Mouse (Mus musculus) MEL-GATA-1-ER (cell line): ENCODE measurements at regions not wholly inside any gene's neighbourhood (a gene's known extent, or its start where the extent isn't known, plus 50 kb on each side); places are given as distances from the start of the nearest gene placed in this dataset.
"Not testable (repeated sequence)": the region's sequence is repeated elsewhere in the genome, so short reads cannot be mapped to it uniquely, and the experiment has no call there.

Experiments used
- DNase-seq: peaks from one replicate; pipeline ENCODE4 v3.0.0-alpha.2; 2012; ENCODE audit warnings: low read depth; ENCODE audit errors: extremely low read depth

DNA sequence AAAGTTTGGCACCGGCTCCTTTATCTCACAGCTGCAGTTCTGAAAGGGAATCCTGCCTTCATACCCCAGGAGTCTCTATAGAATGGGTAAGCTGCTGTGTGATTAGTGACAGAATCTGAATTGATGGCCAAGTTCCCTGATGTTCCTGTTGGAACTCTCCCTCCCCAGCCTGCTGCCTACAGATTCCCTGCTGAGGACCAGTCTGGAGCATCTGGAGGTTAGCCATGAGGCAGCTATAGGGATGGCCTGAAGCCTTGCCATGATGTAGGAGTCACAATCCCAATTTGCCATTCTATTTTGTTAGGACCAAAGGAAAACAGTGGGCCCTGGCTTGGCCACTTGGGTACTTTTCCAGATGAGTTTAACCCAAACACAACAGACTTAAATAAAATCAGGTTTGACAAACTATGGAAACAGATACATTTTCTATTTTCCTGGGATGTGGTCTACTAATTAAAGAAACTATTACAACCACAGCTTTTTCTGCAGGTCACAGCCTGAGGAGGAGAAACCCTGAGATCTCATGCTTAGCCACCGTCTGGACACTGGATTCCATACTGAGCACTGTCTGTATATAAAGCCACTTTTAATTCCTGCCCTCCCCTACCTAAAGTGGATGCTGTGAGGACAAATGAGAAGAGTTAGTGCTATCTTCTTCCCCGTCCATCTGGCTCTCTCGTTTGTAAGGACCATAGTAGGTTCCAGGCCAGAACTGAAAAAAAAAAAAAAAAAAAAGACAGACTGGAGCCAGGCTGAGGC lies 349.5 kb upstream of the Tbl1xr1 start:
- DNase-seq, result no peak

DNA sequence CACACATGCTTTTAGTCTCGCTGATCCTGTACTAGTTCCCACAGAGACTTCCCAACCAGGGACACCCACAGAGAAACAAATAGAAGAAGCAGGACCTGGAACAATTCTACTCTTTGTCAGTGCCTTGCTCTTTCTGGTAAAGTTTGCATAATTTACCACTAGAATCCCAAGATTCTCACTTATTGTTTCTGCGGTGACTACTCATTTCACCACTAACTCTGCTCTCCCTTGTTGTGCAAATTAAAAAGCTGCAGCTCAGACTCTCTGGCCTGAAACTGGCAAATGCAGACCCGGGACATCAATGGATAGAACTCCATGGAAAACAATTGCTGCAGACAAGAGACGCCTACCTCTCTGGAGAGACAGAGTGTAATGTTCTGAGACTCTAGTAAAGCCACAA lies 348.4 kb upstream of the Tbl1xr1 start:
- DNase-seq, result no peak

DNA sequence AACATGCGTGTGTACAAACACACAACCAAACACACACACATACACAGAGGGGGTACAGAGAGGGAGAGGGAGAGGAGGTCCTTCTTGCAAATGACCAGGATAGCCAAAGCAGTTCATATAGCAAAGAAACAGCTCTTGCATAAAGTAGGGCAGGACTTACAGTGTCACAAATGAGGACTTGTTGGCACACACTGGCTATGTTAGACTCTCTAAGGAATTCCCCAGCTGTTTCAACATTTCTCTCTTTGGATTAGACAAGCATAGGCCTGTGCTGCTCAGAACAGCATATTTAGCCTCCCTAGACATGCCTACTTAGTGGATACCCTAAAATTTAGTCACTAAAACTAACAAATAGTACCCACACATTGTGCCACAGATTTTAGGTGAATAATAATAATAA lies 347.1 kb upstream of the Tbl1xr1 start:
- no peak for DNase-seq

DNA sequence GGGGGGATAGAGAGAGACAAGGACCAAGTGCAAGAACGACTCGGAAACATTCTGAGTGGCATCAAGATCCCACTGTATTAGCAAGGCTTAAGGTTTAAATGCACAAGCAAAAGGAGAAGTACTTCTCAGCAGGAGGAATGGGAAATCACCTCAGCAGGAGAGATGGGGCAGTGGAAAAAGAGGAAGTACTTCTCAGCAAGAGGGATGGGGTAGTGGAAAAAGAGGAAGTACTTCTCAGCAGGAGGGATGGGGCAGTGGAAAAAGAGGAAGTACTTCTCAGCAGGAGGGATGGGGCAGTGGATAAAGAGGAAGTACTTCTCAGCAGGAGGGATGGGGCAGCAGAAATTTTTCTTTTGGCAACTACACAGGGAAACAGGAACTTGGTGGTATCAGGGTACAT lies 340.8 kb upstream of the Tbl1xr1 start:
- peak; percentile 36 for DNase-seq

DNA sequence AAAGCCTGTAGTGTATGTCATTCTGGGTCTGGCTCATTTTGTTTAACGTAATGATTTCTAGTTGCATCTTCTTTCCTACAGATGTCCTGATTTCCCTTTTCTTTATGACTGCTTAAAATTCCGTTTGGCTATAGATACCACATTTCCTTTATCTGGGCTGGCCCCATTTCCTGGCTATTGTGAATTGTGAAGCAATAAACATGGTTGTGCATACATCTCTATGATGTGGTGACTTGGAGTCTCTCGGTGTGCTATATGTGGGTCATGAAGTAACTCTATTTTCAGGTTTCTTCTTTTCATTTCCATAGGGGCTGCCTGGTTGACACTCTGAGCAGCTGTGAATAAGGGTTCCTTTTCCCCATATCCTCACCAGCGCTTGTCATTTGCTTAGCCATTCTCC lies 336.7 kb upstream of the Tbl1xr1 start:
- no peak for DNase-seq

DNA sequence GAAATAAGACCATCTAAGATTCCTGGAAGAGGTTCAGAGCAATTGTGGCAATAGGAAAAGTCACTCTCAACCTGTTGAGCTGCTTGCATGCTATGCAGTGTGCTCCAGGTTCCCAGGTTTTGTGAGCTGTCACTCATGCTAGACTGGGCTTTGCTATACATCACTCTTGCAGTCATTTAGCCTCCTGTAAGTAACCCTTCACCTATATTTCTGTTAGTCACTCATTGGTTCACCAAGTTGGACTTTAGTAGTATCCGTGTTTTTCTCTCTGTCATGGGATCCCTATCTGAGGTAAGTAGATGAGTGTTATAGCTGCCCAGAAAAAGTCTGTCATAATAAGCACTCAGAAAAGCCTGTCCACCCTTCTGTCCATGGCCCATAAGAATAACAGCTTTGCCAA lies 332.3 kb upstream of the Tbl1xr1 start:
- no peak for DNase-seq

DNA sequence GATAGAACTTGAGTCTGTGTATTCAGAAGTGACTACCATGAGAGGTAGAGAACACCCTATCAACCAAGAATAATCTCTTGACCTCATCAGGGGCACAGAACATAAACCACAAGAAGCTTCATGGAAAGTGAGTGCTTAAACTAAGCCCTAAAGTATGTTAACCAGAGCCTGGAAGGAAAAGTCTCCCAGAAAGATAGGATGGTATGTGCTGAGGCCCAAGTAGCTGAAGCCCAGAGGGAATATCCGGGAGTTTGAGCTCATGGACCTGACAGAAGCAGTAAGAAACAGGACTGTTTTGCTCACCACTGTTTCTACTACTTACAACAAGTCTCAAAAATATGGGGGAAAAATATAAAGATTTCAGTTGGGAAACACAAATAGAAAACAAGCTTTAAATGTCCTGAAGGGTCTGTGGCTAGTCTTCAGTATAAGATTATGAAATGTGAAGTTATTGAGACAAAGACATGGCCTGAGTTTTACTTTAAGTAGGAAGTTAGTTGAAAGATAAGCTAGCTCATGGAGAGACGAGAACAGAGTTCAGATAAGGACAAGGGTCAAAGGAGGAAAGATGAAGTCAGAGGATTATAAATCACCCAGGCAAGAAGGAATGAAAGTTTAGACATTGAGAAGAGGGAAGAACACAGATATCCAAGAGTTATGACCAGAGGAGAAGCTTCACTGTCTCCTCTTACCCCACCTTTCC lies 315.8 kb upstream of the Tbl1xr1 start:
- no peak for DNase-seq

DNA sequence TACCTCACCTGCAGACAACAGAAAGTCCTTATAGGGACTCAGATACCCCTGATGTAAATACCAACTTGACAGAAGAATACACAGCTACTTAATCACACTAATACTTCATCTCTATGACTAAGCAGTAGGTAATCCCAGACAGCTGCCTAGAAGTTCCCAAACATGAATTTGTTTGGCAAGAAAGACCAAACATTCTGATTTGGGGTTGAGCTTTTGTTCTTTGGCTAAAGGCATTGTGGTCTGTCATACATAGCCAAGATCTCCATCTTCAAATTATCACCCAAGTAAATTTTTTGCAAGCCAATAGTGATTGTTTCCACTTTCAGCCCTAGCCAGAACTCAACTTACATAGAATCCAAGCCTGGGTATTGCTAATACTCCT lies 315.2 kb upstream of the Tbl1xr1 start:
- DNase-seq, result no peak

DNA sequence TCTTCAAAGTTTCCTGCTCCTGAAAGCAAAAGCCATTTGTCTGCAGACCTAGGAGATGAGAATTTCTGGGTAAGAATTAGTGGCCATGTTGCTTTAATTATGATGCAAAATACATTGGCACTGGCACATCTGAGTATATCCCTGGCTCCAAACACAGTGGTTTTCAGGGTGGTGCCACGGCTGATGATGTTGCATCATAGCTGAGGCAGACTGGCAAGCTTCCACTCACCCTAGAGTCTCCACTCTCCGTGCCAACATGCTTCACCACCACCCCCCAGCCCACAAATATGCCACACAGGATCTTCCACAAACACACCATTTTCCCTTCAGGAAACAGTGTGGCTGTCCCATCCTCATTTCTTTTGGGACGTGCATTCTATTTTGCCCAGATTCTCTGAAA lies 314.5 kb upstream of the Tbl1xr1 start:
- DNase-seq, result no peak

DNA sequence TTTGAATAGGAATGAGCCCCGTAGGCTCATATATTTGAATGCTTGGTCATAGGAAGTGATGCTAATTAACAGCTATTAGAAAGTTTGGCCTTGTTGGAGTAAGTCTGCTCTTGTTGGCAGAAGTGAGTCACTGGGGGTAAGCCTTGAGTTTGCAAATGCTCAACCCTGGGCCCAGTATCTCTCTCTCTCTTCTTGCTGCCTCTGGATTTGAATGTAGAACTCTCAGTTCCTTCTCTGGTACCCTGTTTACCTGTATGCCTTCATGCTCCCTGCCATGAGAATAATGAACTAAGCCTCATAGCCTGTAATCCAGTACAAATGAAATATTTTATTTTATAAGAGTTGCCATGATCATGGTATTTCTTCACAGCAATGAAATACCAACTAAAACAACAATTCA lies 308.4 kb upstream of the Tbl1xr1 start:
- no peak for DNase-seq

DNA sequence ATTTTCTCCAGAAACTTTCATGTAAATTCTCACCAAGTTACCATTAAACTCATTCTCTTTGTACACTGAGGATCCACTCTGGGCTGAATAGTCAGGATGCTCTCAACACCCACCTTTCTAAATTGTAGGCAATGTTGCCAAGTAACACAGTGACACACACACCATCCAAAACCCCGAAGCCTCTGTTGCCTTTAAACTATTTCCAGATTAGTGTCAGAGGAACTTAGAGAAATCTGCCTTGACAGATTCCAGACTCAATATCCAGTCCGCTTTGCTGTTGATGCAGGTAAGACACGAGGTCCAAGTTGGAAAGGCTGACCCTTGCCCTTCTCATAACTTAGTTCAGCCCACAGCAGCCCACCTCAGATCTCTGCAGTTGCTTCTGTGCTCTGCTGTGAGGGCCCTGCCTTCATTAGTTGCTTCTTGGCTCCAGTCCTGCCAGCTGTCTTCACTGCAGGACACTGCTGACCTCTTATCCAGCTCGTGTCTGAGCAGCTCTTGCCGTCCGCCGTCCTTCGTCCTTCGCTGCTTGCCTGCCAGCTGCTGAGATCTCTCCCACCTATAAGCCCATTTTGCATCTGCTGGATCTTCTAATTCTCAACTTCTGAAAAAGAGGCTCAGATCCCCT lies 306.4 kb upstream of the Tbl1xr1 start:
- DNase-seq, result no peak

DNA sequence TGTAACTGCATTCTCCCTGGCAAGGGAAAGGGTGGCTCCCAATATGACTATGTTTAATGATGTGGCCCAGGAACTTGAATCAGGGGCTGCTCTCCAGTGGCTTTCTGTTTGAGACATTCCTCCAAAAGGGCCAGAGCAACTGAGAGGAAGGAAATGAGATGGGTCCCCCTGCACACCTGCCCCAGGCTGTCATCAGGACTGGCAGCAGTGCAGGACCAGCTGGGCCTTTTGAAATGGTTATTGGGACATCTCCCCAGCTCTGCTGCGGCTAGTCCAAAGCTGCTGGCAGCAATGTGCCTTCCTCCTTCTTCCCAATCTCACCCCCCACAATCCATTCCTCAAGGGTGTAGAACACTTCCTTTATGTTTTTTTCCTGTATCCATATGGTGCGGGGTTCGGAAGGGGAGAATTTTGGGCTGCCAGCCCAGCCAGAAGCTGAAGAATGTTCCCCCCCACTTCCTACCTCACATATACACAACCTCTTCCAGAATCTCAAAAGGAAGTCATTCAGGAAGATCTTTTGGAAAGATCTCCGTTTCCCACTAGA lies 304.6 kb upstream of the Tbl1xr1 start:
- no peak for DNase-seq

DNA sequence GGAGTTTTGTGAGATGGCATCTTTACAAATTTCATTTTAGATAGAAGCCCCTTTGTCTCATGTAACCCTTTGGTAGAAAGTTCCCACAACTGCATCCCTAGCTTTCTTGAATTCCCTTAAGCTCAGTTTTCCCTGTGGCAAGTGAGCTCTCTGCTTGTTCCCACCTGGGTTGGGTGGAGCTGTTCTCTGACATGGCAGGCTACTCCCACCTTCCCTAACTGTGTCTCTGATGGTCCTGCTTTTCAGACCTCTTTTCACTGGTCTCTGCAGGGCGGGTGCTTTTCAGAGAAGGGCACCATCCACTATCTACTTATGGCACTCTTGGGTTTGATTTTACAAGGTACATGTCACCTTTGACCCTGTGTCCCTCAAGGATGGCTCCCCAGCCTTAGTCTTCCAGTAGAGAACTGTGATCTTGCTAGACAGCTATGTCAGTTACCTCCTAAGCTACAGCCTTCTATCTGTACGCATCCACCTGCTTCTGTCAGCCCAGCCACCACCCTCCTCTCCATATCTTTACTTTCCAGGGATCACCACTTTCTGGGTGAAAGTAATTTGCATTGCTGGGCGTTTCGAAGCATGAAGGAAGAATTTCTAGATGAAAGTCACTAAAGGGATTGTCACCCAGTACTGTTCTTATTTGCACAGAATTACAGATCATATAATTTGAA lies 302.1 kb upstream of the Tbl1xr1 start:
- no peak for DNase-seq

DNA sequence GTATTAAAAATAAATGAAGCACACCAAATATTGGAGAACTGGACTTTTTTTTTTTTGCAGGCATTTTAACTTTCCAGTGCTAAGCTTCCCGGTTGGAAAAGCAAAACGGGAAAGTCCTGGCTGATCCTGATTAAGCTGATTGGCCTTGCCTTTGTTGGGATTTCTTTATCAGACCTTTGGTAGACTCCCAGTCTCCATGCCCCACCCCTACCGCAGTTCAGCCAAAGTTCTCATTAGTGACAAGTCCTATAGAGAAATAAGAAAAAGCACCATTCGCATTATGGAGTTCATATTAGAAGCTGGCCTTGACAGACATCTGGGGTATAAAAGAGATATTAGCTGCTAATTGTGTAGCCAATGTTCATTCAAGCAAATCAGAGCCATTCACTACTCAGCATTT lies 297.7 kb upstream of the Tbl1xr1 start:
- no peak for DNase-seq

DNA sequence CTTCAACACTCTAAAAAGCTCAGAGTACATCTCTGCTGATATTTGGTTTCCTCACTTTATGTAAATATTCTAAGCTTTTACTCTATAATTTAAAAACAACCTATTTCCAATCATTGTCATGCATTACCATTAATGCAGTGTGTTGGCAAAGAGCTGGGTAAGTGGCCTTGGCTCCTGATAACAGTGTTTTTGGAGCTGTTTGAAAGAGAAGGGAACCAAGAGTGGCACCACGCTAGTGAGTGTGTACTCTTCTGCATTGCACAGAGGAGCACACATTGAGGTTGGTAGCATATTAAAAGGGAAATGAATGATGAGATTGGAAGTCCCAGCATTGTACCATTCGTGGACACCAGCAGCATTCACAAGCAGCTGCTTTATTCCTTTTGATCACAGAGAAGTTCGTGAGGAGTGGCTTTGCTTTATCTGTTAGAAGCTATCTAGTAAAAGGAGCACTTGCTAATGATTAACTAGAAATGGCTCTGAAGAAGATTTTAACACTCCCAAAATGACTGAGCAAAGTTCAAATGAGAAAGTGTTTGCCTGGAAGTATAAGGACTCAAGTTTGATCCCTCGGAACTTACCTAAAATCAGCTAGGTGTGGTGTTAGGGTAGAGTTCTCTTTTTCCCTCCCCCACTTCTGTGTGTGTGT lies 284.3 kb upstream of the Tbl1xr1 start:
- no peak for DNase-seq

DNA sequence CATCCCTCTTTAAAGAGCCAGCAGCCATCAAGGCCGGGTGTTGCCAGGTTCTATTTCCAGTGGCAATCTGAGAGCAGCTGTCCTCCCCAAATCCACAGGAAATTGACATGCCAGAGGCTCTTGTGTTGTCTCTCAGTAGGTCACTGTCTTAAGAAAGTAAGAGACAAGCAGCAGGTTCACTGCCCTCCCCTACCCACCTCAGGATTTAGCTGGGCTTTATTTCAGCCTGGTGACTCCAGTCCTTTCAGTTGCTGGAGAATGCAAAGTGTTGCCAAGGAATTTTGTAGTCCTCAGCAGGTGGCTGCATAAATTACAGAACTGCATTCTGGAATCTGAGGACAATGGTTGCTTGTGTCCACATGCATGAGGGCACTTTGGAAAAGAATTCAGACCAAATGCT lies 278.3 kb upstream of the Tbl1xr1 start:
- no peak for DNase-seq

DNA sequence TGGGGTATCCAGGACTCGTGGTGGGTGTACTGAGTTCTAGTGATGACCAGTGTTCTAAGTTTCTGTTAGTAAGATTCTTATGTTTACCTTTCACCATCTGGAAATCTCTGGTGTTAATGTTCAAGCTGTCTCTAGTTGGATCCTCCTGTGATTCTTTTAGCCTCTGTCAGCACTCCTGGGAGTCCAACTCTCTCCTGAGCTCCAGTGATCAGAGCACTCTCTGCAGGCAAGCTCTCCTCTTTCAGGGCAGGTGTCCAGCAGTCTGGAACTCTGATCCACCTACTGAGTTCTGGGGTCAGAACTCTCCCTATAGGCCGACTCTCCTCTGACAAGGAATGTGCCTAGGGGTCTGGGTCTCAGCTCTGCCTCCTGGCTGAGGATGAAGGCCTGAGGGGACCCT lies 272.6 kb upstream of the Tbl1xr1 start:
- DNase-seq, result not testable (repeated sequence)

DNA sequence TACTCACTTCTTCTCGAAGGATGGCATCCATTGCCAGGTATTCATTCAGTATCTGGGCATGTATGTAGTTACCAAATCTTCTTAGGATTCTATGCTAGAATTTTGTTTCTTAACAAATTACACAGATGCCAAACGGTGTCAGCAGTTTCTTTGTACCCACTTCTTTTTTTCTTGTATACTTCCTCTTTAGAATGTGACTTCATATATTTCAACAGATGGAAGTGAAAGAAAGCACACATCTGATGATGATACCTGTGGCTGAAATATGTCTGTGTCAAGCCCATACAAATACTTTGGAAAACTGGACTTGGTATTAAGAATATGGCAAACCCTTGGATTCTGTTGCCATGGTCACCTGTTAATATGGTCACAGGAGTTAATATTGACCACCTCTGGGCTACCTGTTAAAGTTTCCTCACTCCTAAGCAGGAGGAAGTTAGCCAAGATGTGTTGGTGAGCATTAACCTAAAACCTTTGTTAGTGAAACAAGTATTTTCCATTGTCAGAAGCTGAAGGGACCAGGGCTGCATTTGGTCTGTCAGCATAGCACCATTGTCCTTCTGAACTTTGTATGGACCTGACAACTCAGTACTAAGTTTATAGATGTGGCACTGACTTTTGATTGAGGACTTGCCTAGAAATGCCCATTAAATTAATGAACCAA lies 269.8 kb upstream of the Tbl1xr1 start:
- no peak for DNase-seq

DNA sequence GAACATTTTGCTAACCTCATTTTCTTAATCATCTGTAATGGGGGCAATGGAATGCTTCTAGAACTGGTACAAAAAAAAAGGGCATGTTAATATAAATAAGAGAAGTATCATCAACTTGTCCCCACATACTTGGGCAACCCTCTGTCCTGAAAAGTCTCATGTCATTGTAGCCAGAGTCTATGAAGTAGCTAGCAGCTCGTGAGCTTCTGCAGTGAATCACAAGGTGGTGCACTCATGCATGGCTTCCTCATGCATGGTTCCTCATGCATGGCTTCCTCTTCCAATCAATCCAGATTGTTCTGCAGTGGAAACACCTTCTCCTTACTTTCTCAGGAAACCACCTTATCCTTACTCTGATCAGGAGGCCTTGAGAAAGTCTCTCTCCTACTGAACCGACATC lies 267.9 kb upstream of the Tbl1xr1 start:
- DNase-seq, result no peak

DNA sequence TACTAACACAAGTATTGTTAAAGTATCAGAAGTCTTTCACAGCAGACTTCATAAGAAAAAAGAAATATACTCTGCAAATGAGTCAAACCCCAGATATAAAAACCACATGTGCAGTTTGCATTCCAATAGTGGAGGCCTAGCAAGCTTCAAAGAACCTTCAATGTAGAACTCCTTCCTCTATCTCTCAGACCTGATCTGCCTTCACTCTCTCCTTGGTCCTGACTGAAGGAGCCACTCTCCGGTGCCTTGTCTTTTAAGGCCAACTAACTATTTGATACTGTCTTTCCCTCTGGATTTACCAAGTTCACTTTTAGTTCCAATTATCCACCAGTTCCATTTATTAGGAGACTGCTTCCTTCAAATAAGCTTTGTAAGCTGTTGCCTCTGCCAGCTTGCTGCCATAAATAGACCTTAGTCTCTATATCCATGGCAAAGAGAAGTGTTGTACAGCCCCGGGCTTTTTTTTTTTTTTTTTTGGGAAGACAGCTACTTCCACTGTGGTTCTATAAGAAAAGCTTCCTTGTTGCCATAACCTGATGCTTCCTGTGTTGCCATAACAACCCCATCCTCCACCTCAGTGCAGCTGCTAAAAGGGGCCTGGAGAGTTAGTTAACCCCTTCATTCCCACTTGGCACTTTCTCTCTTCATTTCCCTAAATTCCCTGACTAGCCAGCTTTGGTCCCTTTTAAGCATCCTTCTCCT lies 266.5 kb upstream of the Tbl1xr1 start:
- DNase-seq, result no peak
